Mouse (Mus musculus) heart, postnatal 0 days (tissue): ENCODE measurements around the gene Capn1.

ENCODE experiments used
- CTCF ChIP-seq: IDR thresholded peaks from 2 replicates; pipeline ENCODE4 v1.5.1; 2016; ENCODE audit warnings: antibody characterized with exemption, control low read depth, low read depth
- EP300 ChIP-seq: IDR thresholded peaks from 2 replicates; pipeline ENCODE4 v1.6.1; 2016; ENCODE audit warnings: antibody characterized with exemption, low read depth

GRCm38 (mm10) chr19:5992012-5992411 lies 23.7 kb downstream of the Capn1 start:
- TF ChIP-seq CTCF (no peak), EP300 (no peak)
